Mouse (Mus musculus): ENCODE measurements around the gene Csf2rb2. TPM values are rescaled to one million over a fixed set of nuclear protein-coding genes. Genes with fewer than 3 reads are reported as not detected.
"Not testable (repeated sequence)": the region's sequence is repeated elsewhere in the genome, so short reads cannot be mapped to it uniquely, and the experiment has no call there.

Csf2rb2 gene
- polyA plus RNA-seq, 1 experiment: 17.2 TPM

GRCm38 (mm10) chr15:78320825-78321496 lies 15.4 kb upstream of the Csf2rb2 start:
- 26% methylated on average over 5 of the region's 5 CpGs for WGBS
- H3K4me3 ChIP-seq (ENCODE audit: control insufficient read depth, insufficient read depth, low read length): no peak overlapping the region
- no peak overlapping the region for H3K27ac ChIP-seq (ENCODE audit: control insufficient read depth, insufficient read depth, low read length)
- TF ChIP-seq CTCF (IDR thresholded peaks at IDR 0.05; ENCODE audit: borderline replicate concordance, control insufficient read depth, extremely low read depth, insufficient read depth, low read length, poor library complexity) (peak; percentile 73; the same call in 1 of the 2 replicates), POLR2A (IDR thresholded peaks at IDR 0.05; ENCODE audit: control insufficient read depth, extremely low read depth, insufficient read depth, low read length, poor library complexity) (no peak)
- DNase-seq: peak; percentile 56
- H3K36me3 ChIP-seq (ENCODE audit: control insufficient read depth, insufficient read depth, low read length): no peaks in the 10 kb centered on the region
- no peaks in the 10 kb centered on the region for H3K4me1 ChIP-seq (replicated peaks; ENCODE audit: control insufficient read depth, insufficient read depth, low read length)
- no peaks in the 10 kb centered on the region for H3K27me3 ChIP-seq (ENCODE audit: control insufficient read depth, insufficient read depth, low read length)

- H3K27me3 ChIP-seq (ENCODE audit: control insufficient read depth, insufficient read depth, low read length); H3K27ac ChIP-seq (ENCODE audit: control insufficient read depth, insufficient read depth, low read length); H3K4me3 ChIP-seq (ENCODE audit: control insufficient read depth, insufficient read depth, low read length); H3K36me3 ChIP-seq (ENCODE audit: control insufficient read depth, insufficient read depth, low read length); DNase-seq; H3K4me1 ChIP-seq (replicated peaks; ENCODE audit: control insufficient read depth, insufficient read depth, low read length): not testable (repeated sequence)
- WGBS: 67% methylated on average over 2 of the region's 2 CpGs
These were observed 13.0 kb upstream of the Csf2rb2 start for GRCm38 (mm10) chr15:78318338-78319171.

- H3K27me3 ChIP-seq (ENCODE audit: control insufficient read depth, insufficient read depth, low read length); H3K27ac ChIP-seq (ENCODE audit: control insufficient read depth, insufficient read depth, low read length); H3K36me3 ChIP-seq (ENCODE audit: control insufficient read depth, insufficient read depth, low read length); H3K4me1 ChIP-seq (replicated peaks; ENCODE audit: control insufficient read depth, insufficient read depth, low read length); H3K4me3 ChIP-seq (ENCODE audit: control insufficient read depth, insufficient read depth, low read length); DNase-seq: not testable (repeated sequence)
- 92% methylated on average over 5 of the region's 5 CpGs for WGBS
These were observed 8.1 kb upstream of the Csf2rb2 start for GRCm38 (mm10) chr15:78313659-78314058.

- not testable (repeated sequence) for DNase-seq; H3K27me3 ChIP-seq (ENCODE audit: control insufficient read depth, insufficient read depth, low read length); H3K4me3 ChIP-seq (ENCODE audit: control insufficient read depth, insufficient read depth, low read length); H3K27ac ChIP-seq (ENCODE audit: control insufficient read depth, insufficient read depth, low read length); H3K36me3 ChIP-seq (ENCODE audit: control insufficient read depth, insufficient read depth, low read length); H3K4me1 ChIP-seq (replicated peaks; ENCODE audit: control insufficient read depth, insufficient read depth, low read length)
- 79% methylated on average over 4 of the region's 4 CpGs for WGBS
These were observed 7.1 kb upstream of the Csf2rb2 start for GRCm38 (mm10) chr15:78312421-78313233.

- no peak for DNase-seq
- no peak for TF ChIP-seq CTCF (IDR thresholded peaks at IDR 0.05; ENCODE audit: borderline replicate concordance, control insufficient read depth, extremely low read depth, insufficient read depth, low read length, poor library complexity)
- no peak for TF ChIP-seq POLR2A (IDR thresholded peaks at IDR 0.05; ENCODE audit: control insufficient read depth, extremely low read depth, insufficient read depth, low read length, poor library complexity)
- H3K4me3 ChIP-seq (ENCODE audit: control insufficient read depth, insufficient read depth, low read length): no peak overlapping the region
- no peaks in the 10 kb centered on the region for H3K27me3 ChIP-seq (ENCODE audit: control insufficient read depth, insufficient read depth, low read length)
- no peaks in the 10 kb centered on the region for H3K36me3 ChIP-seq (ENCODE audit: control insufficient read depth, insufficient read depth, low read length)
- no peaks in the 10 kb centered on the region; the same call in 1 of the 2 replicates for H3K4me1 ChIP-seq (replicated peaks; ENCODE audit: control insufficient read depth, insufficient read depth, low read length)
- H3K27ac ChIP-seq (ENCODE audit: control insufficient read depth, insufficient read depth, low read length): no peak overlapping the region
- 88% methylated on average over 4 of the region's 4 CpGs for WGBS
These were observed 5.5 kb upstream of the Csf2rb2 start for GRCm38 (mm10) chr15:78310971-78311370.

- no peak for TF ChIP-seq CTCF (IDR thresholded peaks at IDR 0.05; ENCODE audit: borderline replicate concordance, control insufficient read depth, extremely low read depth, insufficient read depth, low read length, poor library complexity)
- no peak for TF ChIP-seq POLR2A (IDR thresholded peaks at IDR 0.05; ENCODE audit: control insufficient read depth, extremely low read depth, insufficient read depth, low read length, poor library complexity)
- no peaks in the 10 kb centered on the region for H3K36me3 ChIP-seq (ENCODE audit: control insufficient read depth, insufficient read depth, low read length)
- DNase-seq: no peak
- H3K4me3 ChIP-seq (ENCODE audit: control insufficient read depth, insufficient read depth, low read length): no peak overlapping the region
- H3K27me3 ChIP-seq (ENCODE audit: control insufficient read depth, insufficient read depth, low read length): no peaks in the 10 kb centered on the region
- 55% methylated on average over 5 of the region's 5 CpGs for WGBS
- H3K4me1 ChIP-seq (replicated peaks; ENCODE audit: control insufficient read depth, insufficient read depth, low read length): no peaks in the 10 kb centered on the region; the same call in 1 of the 2 replicates
- no peak overlapping the region for H3K27ac ChIP-seq (ENCODE audit: control insufficient read depth, insufficient read depth, low read length)
These were observed 4.3 kb upstream of the Csf2rb2 start for GRCm38 (mm10) chr15:78309865-78310264.
